Mouse (Mus musculus) midbrain, postnatal 0 days (tissue): ENCODE data around the gene Scrn3. TPM values are rescaled to one million over a fixed set of nuclear protein-coding genes. Genes with fewer than 3 reads are reported as not detected.
A peak's percentile ranks its signal among the peaks of the same experiment; 100 is the strongest.

Experiments
- ATAC-seq: fragments of 200-750 bp; cut with Nextera tagmentation; 2 replicates; pipeline ENCODE4 v1.8.0; 2017; ENCODE audit warnings: moderate number of reproducible peaks, mild to moderate bottlenecking, moderate TSS enrichment, moderate library complexity; ENCODE audit not compliant: low FRiP score
- DNase-seq: peaks from one replicate; pipeline ENCODE4 v3.0.0-alpha.2; 2015; ENCODE audit warnings: low spot score
- H3K27ac ChIP-seq: fragments of 300-500 bp; sonication (generic); 2 replicates; pipeline ENCODE4 v1.5.1; 2014; ENCODE audit warnings: low read depth, mild to moderate bottlenecking, low read length, mixed read lengths
- H3K27me3 ChIP-seq: fragments of 300-500 bp; sonication (generic); 2 replicates; pipeline ENCODE4 v1.6.1; 2014; ENCODE audit warnings: low read length, control low read depth, mixed read lengths; ENCODE audit not compliant: insufficient read depth
- H3K36me3 ChIP-seq: fragments of 300-500 bp; sonication (generic); 2 replicates; pipeline ENCODE4 v1.6.1; 2014; ENCODE audit warnings: low read length, control low read depth, mixed read lengths; ENCODE audit not compliant: insufficient read depth
- H3K4me1 ChIP-seq: fragments of 300-500 bp; sonication (generic); 2 replicates; pipeline ENCODE4 v1.6.1; 2014; ENCODE audit warnings: mild to moderate bottlenecking, control low read depth, antibody characterized with exemption, low read length, mixed read lengths; ENCODE audit not compliant: insufficient read depth
- H3K4me2 ChIP-seq: fragments of 300-500 bp; sonication (generic); 2 replicates; pipeline ENCODE4 v1.6.1; 2014; ENCODE audit warnings: low read depth, mild to moderate bottlenecking, low read length, mixed read lengths; ENCODE audit not compliant: poor library complexity, severe bottlenecking
- H3K4me3 ChIP-seq: fragments of 300-500 bp; sonication (generic); 2 replicates; pipeline ENCODE4 v1.5.1; 2014; ENCODE audit warnings: low read depth, mild to moderate bottlenecking, low read length, moderate library complexity
- H3K9ac ChIP-seq: fragments of 300-500 bp; sonication (generic); replicated peaks from 2 replicates; pipeline ENCODE4 v1.6.1; 2014; ENCODE audit warnings: mild to moderate bottlenecking, low read length, moderate library complexity, mixed read lengths; ENCODE audit not compliant: poor library complexity, severe bottlenecking
- H3K9me3 ChIP-seq: fragments of 300-500 bp; sonication (generic); 2 replicates; pipeline ENCODE4 v1.6.1; 2016; ENCODE audit warnings: low read length, control low read depth
- CTCF ChIP-seq: IDR thresholded peaks from 2 replicates; pipeline ENCODE4 v1.5.1; 2016; ENCODE audit warnings: antibody characterized with exemption, mild to moderate bottlenecking
- WGBS: fragments of 180-500 bp; shearing (Covaris S2); extraction: QIAGEN DNeasy Blood & Tissue Kit; methylation state at CpG from one replicate; pipeline ENCODE4 v1.1.7; 2014; 5-methylcytosine and 5-hydroxymethylcytosine counted together
- polyA plus RNA-seq: library from polyadenylated mRNA; unstranded; fragments of >200 nt; fragmentation: Nextera tagmentation; extraction: Ambion mirVana; gene quantifications from 2 replicates; pipeline ENCODE4 v1.2.1, GENCODE M21; 2015
- total RNA-seq: library from RNA; depleted of rRNA; stranded (reverse); fragments of >200 nt; gene quantifications from 2 replicates; pipeline ENCODE4 v1.2.3, GENCODE M21; 2014

The Scrn3 gene
- total and polyA plus RNA-seq, 2 experiments from 2014 or later: 4.2 to 6.5 TPM

- ATAC-seq: no peak
- Histone ChIP-seq H3K4me1 (no peaks in the 10 kb centered on the region), H3K9ac (no peak overlapping the region), H3K4me3 (no peak overlapping the region), H3K9me3 (no peaks in the 10 kb centered on the region), H3K27ac (no peak overlapping the region), H3K36me3 (peaks cover 12% of the 10 kb centered on the region), H3K27me3 (no peaks in the 10 kb centered on the region), H3K4me2 (no peak overlapping the region)
- DNase-seq: no peak
- no peak for TF ChIP-seq CTCF
- WGBS: 36% methylated on average over 3 of the region's 3 CpGs
These were observed 13.6 kb upstream of the Scrn3 start for GRCm38 (mm10) chr2:73298841-73299240.

DNA sequence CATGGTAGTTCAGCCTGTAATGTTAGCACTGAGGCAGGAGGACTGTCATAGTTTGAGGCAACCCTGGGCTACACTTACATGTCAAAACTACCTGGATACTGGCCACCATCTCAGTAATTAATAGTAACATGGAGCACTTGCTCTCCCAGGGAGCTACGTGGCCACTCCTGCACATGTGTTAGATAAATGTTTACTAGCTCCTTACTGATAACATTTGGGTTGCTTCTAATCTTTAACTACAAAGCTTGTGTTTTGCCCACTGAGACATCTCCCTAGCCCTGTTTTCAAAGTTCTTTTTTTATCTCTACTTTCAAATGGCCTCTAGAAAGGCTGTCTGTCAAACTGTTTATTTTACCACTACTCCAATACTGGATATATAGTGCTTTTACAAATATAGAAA, 10.4 kb upstream of the Scrn3 start:
- Histone ChIP-seq H3K36me3 (peaks cover 22% of the 10 kb centered on the region), H3K4me2 (no peak overlapping the region), H3K4me1 (no peaks in the 10 kb centered on the region), H3K27ac (no peak overlapping the region), H3K27me3 (no peaks in the 10 kb centered on the region), H3K9ac (no peak overlapping the region), H3K4me3 (no peak overlapping the region), H3K9me3 (no peaks in the 10 kb centered on the region)
- TF ChIP-seq CTCF: no peak
- DNase-seq (no peak), ATAC-seq (no peak)
- WGBS: 93% methylated on average over 1 of the region's 1 CpGs

GRCm38 (mm10) chr2:73302722-73303121, 9.7 kb upstream of the Scrn3 start:
- Histone ChIP-seq H3K4me1 (no peaks in the 10 kb centered on the region), H3K4me3 (no peak overlapping the region), H3K9me3 (no peaks in the 10 kb centered on the region), H3K27ac (no peak overlapping the region), H3K27me3 (no peaks in the 10 kb centered on the region), H3K4me2 (no peak overlapping the region), H3K9ac (no peak overlapping the region), H3K36me3 (peaks cover 28% of the 10 kb centered on the region)
- DNase-seq (no peak), ATAC-seq (no peak)
- 96% methylated on average over 9 of the region's 9 CpGs for WGBS
- TF ChIP-seq CTCF: no peak

DNA sequence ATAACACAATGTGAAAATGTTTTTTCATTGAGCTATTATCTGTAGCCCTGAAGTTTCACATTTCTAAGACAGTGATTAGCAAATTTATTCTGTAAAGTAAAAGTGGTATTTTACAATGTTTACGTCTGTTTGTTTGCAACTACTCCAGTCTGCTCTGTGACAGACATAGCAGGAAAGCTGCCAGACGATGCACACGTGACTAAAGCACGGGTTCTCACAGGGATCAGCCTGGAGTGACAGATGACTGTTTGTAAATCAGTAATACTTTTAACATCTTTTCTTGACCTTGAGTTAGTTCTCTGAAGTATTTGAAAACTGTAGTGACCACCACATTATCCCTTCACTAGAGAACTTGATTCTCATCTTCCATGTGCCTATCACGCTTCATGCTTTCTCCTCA, 7.9 kb upstream of the Scrn3 start:
- no peak for TF ChIP-seq CTCF
- H3K27ac ChIP-seq: no peak overlapping the region
- H3K4me2 ChIP-seq: no peak overlapping the region
- H3K27me3 ChIP-seq: no peaks in the 10 kb centered on the region
- H3K4me3 ChIP-seq: no peak overlapping the region
- H3K9ac ChIP-seq: no peak overlapping the region
- peaks cover 31% of the 10 kb centered on the region for H3K36me3 ChIP-seq
- H3K9me3 ChIP-seq: no peaks in the 10 kb centered on the region
- DNase-seq: no peak
- no peaks in the 10 kb centered on the region for H3K4me1 ChIP-seq
- 92% methylated on average over 5 of the region's 5 CpGs for WGBS
- no peak for ATAC-seq

DNA sequence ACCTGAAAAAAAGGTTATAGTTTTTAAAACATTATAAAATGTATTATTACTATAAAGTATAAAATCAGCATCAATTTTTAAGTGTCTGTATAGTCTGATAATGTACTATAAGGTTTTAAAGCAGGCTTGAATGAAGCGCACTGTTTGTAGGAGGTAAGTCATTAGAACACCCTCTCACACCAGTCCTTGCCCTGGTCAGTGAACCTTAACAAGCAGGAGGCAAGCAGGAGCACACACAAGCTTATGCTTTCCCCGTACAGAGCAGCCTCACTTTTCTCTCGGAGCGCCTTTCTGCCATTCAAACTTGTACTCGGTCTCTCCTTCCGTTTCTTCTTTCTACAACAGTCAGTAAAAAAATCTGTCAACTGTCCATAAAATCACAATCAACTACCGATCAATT, 6.4 kb upstream of the Scrn3 start:
- H3K27me3 ChIP-seq: no peaks in the 10 kb centered on the region
- H3K36me3 ChIP-seq: peaks cover 31% of the 10 kb centered on the region
- no peaks in the 10 kb centered on the region for H3K4me1 ChIP-seq
- no peak for ATAC-seq
- 88% methylated on average over 7 of the region's 7 CpGs for WGBS
- no peak overlapping the region for H3K4me2 ChIP-seq
- no peak overlapping the region for H3K27ac ChIP-seq
- H3K4me3 ChIP-seq: no peak overlapping the region
- no peak for TF ChIP-seq CTCF
- H3K9ac ChIP-seq: no peak overlapping the region
- no peak for DNase-seq
- no peaks in the 10 kb centered on the region for H3K9me3 ChIP-seq

DNA sequence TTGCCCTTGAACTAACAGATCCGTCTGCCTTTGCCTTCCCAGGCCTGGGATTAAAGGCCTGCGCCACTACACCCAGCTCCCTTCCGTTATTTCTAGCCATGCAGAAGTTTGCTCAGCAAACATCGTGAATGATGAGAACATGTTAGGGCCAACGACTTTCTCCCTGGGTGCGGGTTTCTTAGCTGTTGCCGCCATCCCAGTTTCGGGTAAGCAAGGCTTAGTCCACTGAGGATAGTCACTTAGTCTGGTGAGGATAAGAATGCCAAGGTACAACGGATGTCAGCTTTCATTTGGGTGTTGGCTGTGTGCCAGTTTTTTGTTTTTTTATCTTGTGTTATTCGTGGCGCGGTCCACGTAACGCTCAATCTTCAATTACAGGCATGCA, 708 bp downstream of the Scrn3 start:
- Histone ChIP-seq H3K4me2 (peak overlapping the region; percentile 42), H3K36me3 (peaks cover 3% of the 10 kb centered on the region; the same call in 1 of the 2 replicates), H3K9ac (no peak overlapping the region), H3K4me3 (peak overlapping the region; percentile 79), H3K27ac (no peak overlapping the region), H3K27me3 (no peaks in the 10 kb centered on the region), H3K4me1 (no peaks in the 10 kb centered on the region), H3K9me3 (no peaks in the 10 kb centered on the region)
- TF ChIP-seq CTCF: no peak
- WGBS: 43% methylated on average over 14 of the region's 14 CpGs
- ATAC-seq (peak; percentile 24; the same call in 1 of the 2 replicates), DNase-seq (no peak)
